Mouse (Mus musculus) MEL (cell line): ENCODE measurements around the gene Napa.

Source experiments
- E2F4 ChIP-seq: IDR thresholded peaks from 2 replicates; pipeline ENCODE4 v1.6.1; 2011; ENCODE audit warnings: low read depth, low read length, improper control_type of control experiment, borderline replicate concordance
- ETS1 ChIP-seq: IDR thresholded peaks from 2 replicates; pipeline ENCODE4 v1.6.1; 2012; ENCODE audit warnings: low read depth, mild to moderate bottlenecking, inconsistent platforms, low read length, improper control_type of control experiment, moderate library complexity
- NELFE ChIP-seq: IDR thresholded peaks from 2 replicates; pipeline ENCODE4 v1.6.1; 2011; ENCODE audit warnings: low read depth, low read length, improper control_type of control experiment
- POLR2A ChIP-seq, 2 experiments: IDR thresholded peaks; 2 replicates each; pipeline ENCODE4 v1.6.1; 2011 to 2012; ENCODE audit warnings: low read length in 2 of 2, mild to moderate bottlenecking in 2 of 2, control low read depth in 1 of 2, improper control_type of control experiment in 1 of 2, low read depth in 1 of 2, moderate library complexity in 1 of 2; ENCODE audit not compliant: control insufficient read depth in 1 of 2, insufficient read depth in 1 of 2, poor library complexity in 1 of 2
- RAD21 ChIP-seq: IDR thresholded peaks from 2 replicates; pipeline ENCODE4 v1.6.1; 2011; ENCODE audit warnings: mild to moderate bottlenecking, low read depth, low read length, improper control_type of control experiment
- USF1 ChIP-seq: IDR thresholded peaks from 2 replicates; pipeline ENCODE4 v1.6.1; 2014; ENCODE audit warnings: low read depth, mild to moderate bottlenecking, inconsistent platforms, low read length, improper control_type of control experiment, moderate library complexity

DNA sequence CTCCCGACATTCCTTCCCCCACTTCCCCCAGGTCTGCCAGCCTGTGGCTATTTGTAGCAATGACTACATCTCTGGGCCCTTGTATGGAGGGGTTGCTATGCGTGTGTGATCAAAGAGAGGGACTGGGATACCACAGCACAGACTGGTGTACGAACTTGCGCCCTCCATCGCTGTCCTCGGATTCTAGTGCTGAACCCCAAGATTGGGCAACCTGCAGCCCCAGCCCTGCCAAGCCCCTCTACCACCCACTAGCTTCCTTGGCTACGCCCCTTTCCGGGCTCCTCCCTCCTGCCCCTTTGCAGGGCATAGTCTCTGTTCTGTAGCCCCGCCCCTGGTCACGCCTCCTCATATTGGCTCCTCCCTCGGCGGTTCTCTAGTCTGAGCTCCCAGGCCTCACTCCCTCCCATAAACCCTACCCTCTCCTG is 31.2 kb downstream of the Napa start, which contains the start of gene Slc8a2:
- TF ChIP-seq E2F4 (no peak), RAD21 (no peak), ETS1 (no peak), POLR2A (IDR thresholded peaks at IDR 0.05; ENCODE audit: control insufficient read depth in 1 of 2, insufficient read depth in 1 of 2, low read depth in 1 of 2, low read length in 2 of 2, poor library complexity in 1 of 2) (no peak), NELFE (no peak), USF1 (no peak)
